Mouse (Mus musculus) kidney, adult 2 months (tissue): Measurements from ENCODE around the gene Wdr34. TPM values are rescaled to one million over a fixed set of nuclear protein-coding genes. Genes with fewer than 3 reads are reported as not detected.

Experiments
- DNase-seq: peaks from one replicate; pipeline ENCODE4 v3.0.0; 2021
- H3K27ac ChIP-seq: fragments of 200-500 bp; 2 replicates; pipeline ENCODE4 v1.5.1; 2012; ENCODE audit warnings: low read depth, low read length, control low read depth, inconsistent platforms; ENCODE audit not compliant: insufficient read depth
- H3K27me3 ChIP-seq: fragments of 200-500 bp; replicated peaks from 2 replicates; pipeline ENCODE4 v1.6.1; 2012; ENCODE audit warnings: mild to moderate bottlenecking, moderate library complexity, low read length, inconsistent platforms; ENCODE audit not compliant: control insufficient read depth, insufficient read depth
- H3K36me3 ChIP-seq: fragments of 200-500 bp; 2 replicates; pipeline ENCODE4 v1.6.1; 2012; ENCODE audit warnings: mild to moderate bottlenecking, moderate library complexity, low read length, inconsistent platforms; ENCODE audit not compliant: control insufficient read depth, insufficient read depth
- H3K4me1 ChIP-seq: fragments of 200-500 bp; 2 replicates; pipeline ENCODE4 v1.6.1; 2011; ENCODE audit warnings: low read length; ENCODE audit not compliant: control insufficient read depth, insufficient read depth
- H3K4me3 ChIP-seq: fragments of 200-500 bp; 2 replicates; pipeline ENCODE4 v1.5.1; 2011; ENCODE audit warnings: mild to moderate bottlenecking, low read depth, low read length, control low read depth; ENCODE audit not compliant: insufficient read depth
- CTCF ChIP-seq: fragments of 200-500 bp; conservative IDR thresholded peaks from 2 replicates; pipeline ENCODE4 v1.5.1; 2011; ENCODE audit warnings: low read depth, mild to moderate bottlenecking, control low read depth, low read length, moderate library complexity, mixed read lengths; ENCODE audit not compliant: insufficient read depth, insufficient read length
- POLR2A ChIP-seq: fragments of 200-500 bp; IDR thresholded peaks from one replicate; pipeline ENCODE4 v1.6.1; 2011; ENCODE audit warnings: low read depth, low read length, control low read depth
- WGBS: fragments of 180-500 bp; shearing (Covaris S2); methylation state at CpG from one replicate; pipeline ENCODE4 v1.1.7; 2018; 5-methylcytosine and 5-hydroxymethylcytosine counted together
- polyA plus RNA-seq: library from polyadenylated mRNA; depleted of rRNA; stranded (reverse); fragments of >200 nt; gene quantifications from 2 replicates; pipeline ENCODE4 v1.2.3, GENCODE M21; 2012; rRNA removed

Gene Wdr34
- polyA plus RNA-seq, 1 experiment, result 32.0 TPM

DNA sequence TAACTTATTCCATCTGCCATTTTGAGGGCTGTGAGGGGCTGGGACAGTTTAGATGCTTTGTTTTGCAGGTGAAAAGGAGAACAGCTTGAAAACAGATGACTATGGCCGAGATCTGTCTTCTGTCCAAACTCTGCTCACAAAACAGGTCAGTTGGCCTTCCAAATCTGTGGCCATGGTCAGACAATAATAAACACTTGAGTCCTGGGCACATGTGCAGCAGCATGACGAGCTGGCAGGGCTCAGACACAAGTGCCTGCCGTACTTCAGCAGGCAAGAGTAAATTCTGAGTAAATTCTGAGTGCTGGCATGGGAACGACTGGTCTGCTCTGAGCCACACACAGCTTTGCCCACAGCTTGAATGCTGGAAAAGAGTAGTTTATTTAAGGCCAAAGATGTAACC, 23.2 kb downstream of the Wdr34 start:
- no peaks in the 10 kb centered on the region for H3K27me3 ChIP-seq
- H3K4me1 ChIP-seq, result no peaks in the 10 kb centered on the region
- TF ChIP-seq CTCF, result no peak
- no peak for TF ChIP-seq POLR2A
- peaks cover 25% of the 10 kb centered on the region for H3K36me3 ChIP-seq
- DNase-seq, result no peak
- no peak overlapping the region for H3K27ac ChIP-seq
- no peak overlapping the region for H3K4me3 ChIP-seq
- 84% methylated on average over 4 of the region's 4 CpGs for WGBS

DNA sequence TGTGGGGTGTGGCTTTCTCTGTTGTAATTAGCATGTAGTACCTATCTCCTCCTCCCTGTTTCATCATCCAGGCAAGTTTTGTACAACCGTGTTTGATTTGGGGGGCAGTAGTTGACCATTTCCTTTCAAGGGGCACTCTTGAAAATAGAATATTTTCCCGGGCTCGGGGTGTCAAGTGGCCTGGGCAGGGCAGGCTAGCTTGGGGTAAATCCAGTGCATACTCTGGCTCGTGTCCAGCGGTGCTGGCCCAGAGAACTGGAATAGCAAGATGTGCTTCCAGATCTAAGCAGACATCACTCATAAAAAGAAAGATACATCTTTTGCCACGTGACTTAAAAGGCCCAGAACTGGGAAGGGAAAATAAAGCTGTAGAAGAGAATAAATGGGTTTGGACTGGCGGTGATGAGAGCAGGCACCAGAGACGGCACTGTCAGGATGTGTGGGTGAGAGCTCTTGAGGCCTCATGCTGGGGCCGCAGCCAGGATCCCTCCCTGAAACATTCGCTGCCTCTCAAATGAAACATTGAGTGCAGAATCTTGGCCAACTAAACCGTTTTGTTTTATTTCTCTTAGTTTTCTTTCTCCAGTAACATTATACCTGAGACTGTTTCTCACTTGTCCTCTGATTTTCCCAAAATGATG, 34.2 kb downstream of the Wdr34 start:
- peaks cover 40% of the 10 kb centered on the region for H3K36me3 ChIP-seq
- H3K27ac ChIP-seq, result no peak overlapping the region
- H3K4me1 ChIP-seq, result no peaks in the 10 kb centered on the region
- H3K4me3 ChIP-seq, result no peak overlapping the region
- H3K27me3 ChIP-seq, result no peaks in the 10 kb centered on the region
- WGBS, result 71% methylated on average over 11 of the region's 11 CpGs
- TF ChIP-seq POLR2A (no peak), CTCF (no peak)
- DNase-seq, result peak; percentile 28

DNA sequence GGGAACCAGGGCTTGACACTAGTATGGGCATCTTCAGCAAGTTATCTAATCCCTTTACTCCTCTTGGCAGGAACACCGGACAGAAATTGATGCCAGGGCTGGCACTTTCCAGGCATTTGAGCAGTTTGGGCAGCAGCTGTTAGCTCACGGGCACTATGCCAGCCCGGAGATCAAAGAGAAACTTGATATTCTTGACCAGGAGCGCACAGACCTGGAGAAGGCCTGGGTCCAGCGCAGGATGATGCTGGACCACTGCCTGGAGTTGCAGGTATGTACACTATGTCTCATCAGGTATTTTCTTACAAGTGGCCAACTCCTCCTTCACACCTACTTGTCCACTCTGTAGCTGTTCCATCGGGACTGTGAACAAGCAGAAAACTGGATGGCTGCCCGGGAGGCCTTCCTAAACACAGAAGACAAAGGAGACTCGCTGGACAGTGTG, 37.8 kb downstream of the Wdr34 start:
- Histone ChIP-seq H3K36me3 (peaks cover 34% of the 10 kb centered on the region), H3K4me3 (no peak overlapping the region), H3K27ac (no peak overlapping the region), H3K4me1 (no peaks in the 10 kb centered on the region), H3K27me3 (no peaks in the 10 kb centered on the region)
- 74% methylated on average over 8 of the region's 8 CpGs for WGBS
- peak; percentile 19 for DNase-seq
- TF ChIP-seq POLR2A (no peak), CTCF (no peak)

DNA sequence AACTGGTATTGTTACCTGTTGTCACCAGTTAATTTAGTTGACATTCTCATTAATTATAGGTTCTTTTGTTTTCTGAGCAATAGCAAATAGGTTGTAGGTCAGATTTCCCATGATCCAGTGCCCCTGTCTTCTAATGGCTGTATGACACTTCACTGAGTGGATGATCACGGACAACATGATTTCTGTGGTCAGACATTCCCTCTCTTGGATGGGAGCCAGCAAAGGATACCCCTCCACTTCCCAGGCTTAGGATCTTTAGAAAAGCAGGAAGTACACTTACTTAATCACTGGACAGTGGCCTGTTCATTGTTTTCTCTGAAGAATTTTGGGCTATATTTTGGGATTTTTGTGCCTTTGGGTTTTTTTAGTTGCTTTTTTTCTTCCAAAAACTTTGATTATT, 39.6 kb downstream of the Wdr34 start:
- Histone ChIP-seq H3K4me3 (no peak overlapping the region), H3K27ac (no peak overlapping the region), H3K4me1 (no peaks in the 10 kb centered on the region), H3K36me3 (peaks cover 27% of the 10 kb centered on the region), H3K27me3 (no peaks in the 10 kb centered on the region)
- TF ChIP-seq CTCF, result no peak
- no peak for TF ChIP-seq POLR2A
- DNase-seq, result peak; percentile 64
- WGBS, result 39% methylated on average over 1 of the region's 1 CpGs

DNA sequence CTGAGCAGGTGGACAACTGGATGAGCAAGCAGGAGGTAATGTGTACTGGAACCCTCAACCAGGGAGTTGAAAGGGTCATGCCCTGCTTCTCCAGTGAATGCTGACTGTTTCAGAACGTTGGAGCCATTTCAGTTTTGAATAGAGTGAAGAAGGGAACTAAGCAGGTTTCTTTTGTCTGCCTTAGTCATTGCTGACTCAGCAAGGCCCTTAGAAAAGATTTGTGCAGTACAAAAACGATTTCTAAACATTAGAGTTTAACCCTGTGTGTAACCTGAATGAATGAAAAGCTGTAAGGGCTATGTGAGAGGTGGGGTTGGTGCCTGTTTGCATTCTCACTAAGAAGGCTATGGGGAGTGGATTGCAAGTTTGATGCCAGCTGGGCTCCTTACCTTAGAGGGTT, 56.7 kb downstream of the Wdr34 start:
- WGBS, result 26% methylated on average over 2 of the region's 2 CpGs
- no peaks in the 10 kb centered on the region for H3K4me1 ChIP-seq
- no peak overlapping the region for H3K27ac ChIP-seq
- TF ChIP-seq CTCF (no peak), POLR2A (no peak)
- no peak for DNase-seq
- H3K27me3 ChIP-seq, result no peaks in the 10 kb centered on the region
- peaks cover 38% of the 10 kb centered on the region for H3K36me3 ChIP-seq
- no peak overlapping the region for H3K4me3 ChIP-seq

Other genes with a start within 250 kb of the Wdr34 start
- gene Slc27a4, start 246.2 kb downstream of the Wdr34 start, polyA plus RNA-seq, result 49.7 and 56.2 TPM in 2 replicates
- gene Urm1, start 228.8 kb downstream of the Wdr34 start, polyA plus RNA-seq, result 43.9 and 48.1 TPM in 2 replicates
- gene Cercam, start 179.7 kb downstream of the Wdr34 start, polyA plus RNA-seq, result 2.3 and 3.3 TPM in 2 replicates
- 17.6 and 21.5 TPM in 2 replicates for gene Odf2, start 159.7 kb downstream of the Wdr34 start, polyA plus RNA-seq
- gene Gle1, start 113.5 kb downstream of the Wdr34 start, polyA plus RNA-seq, result 21.1 and 25.4 TPM in 2 replicates
- 237 and 250 TPM in 2 replicates for gene Sptan1, start 83.3 kb downstream of the Wdr34 start, polyA plus RNA-seq
- gene Set, start 8.5 kb upstream of the Wdr34 start, polyA plus RNA-seq, result 30.4 and 37.4 TPM in 2 replicates
- gene Pkn3, start 28.8 kb upstream of the Wdr34 start, polyA plus RNA-seq, result 4.7 and 4.8 TPM in 2 replicates
- gene Zdhhc12, start 44.8 kb upstream of the Wdr34 start, polyA plus RNA-seq, result 49.0 and 69.1 TPM in 2 replicates
- 45.8 and 59.5 TPM in 2 replicates for gene Zer1, start 75.7 kb upstream of the Wdr34 start, polyA plus RNA-seq
- 156 and 161 TPM in 2 replicates for gene Tbc1d13, start 84.9 kb upstream of the Wdr34 start, polyA plus RNA-seq
- 78.0 and 98.0 TPM in 2 replicates for gene Endog, start 122.6 kb upstream of the Wdr34 start, polyA plus RNA-seq
- gene Spout1, start 129.6 kb upstream of the Wdr34 start, polyA plus RNA-seq, result 22.8 and 23.6 TPM in 2 replicates
- 71.6 and 88.3 TPM in 2 replicates for gene Kyat1, start 157.0 kb upstream of the Wdr34 start, polyA plus RNA-seq
- gene Lrrc8a, start 188.8 kb upstream of the Wdr34 start, polyA plus RNA-seq, result 42.0 and 45.4 TPM in 2 replicates
- gene Gm28035, start 191.7 kb upstream of the Wdr34 start, polyA plus RNA-seq, result 6.4 and 12.7 TPM in 2 replicates
- gene Phyhd1, start 217.3 kb upstream of the Wdr34 start, polyA plus RNA-seq, result 117 and 130 TPM in 2 replicates
- gene Gm28038, start 232.2 kb upstream of the Wdr34 start, polyA plus RNA-seq, result not detected in 2 replicates
- 29.6 and 32.4 TPM in 2 replicates for gene Dolk, start 237.5 kb upstream of the Wdr34 start, polyA plus RNA-seq
- gene Nup188, start 237.5 kb upstream of the Wdr34 start, polyA plus RNA-seq, result 17.5 and 18.7 TPM in 2 replicates